Mouse (Mus musculus) CH12.LX (cell line): ENCODE measurements at regions not wholly inside any gene's neighbourhood (a gene's known extent, or its start where the extent isn't known, plus 50 kb on each side); places are given as distances from the start of the nearest gene placed in this dataset.

Experiments used
- DNase-seq: peaks from one replicate; pipeline ENCODE4 v3.0.0-alpha.2; 2013; ENCODE audit errors: extremely low read depth
- H3K27ac ChIP-seq: 2 replicates; pipeline ENCODE4 v1.5.1; 2012; ENCODE audit warnings: low read depth, mild to moderate bottlenecking, control low read depth, moderate library complexity; ENCODE audit not compliant: insufficient read depth
- H3K27me3 ChIP-seq: replicated peaks from 2 replicates; pipeline ENCODE3; 2012; ENCODE audit warnings: inconsistent platforms
- H3K36me3 ChIP-seq, 2 experiments: replicated peaks in 1 of 2; 2 replicates each; pipeline versions ENCODE3 to v1.6.1; 2012; ENCODE audit warnings: inconsistent platforms in 1 of 2, low read length in 1 of 2, mild to moderate bottlenecking in 1 of 2, mixed read lengths in 1 of 2, moderate library complexity in 1 of 2; ENCODE audit not compliant: control insufficient read depth in 1 of 2, insufficient read depth in 1 of 2
- H3K4me1 ChIP-seq, 2 experiments: 2 replicates each; pipeline ENCODE4 v1.6.1; 2012; ENCODE audit warnings: inconsistent platforms in 1 of 2, moderate library complexity in 1 of 2; ENCODE audit not compliant: insufficient read depth in 2 of 2, control insufficient read depth in 1 of 2
- H3K4me2 ChIP-seq: 2 replicates; pipeline ENCODE4 v1.6.1; 2012; ENCODE audit warnings: low read depth, mild to moderate bottlenecking, control low read depth; ENCODE audit not compliant: poor library complexity, insufficient read depth, severe bottlenecking
- H3K4me3 ChIP-seq, 3 experiments: fragments of 150-350 bp in 1 of 3; sonication (generic) in 1 of 3; replicated peaks in 1 of 3; 2 replicates each; pipeline versions ENCODE3 to v1.5.1; 2011 to 2012; ENCODE audit warnings: low read depth in 2 of 3, low read length in 2 of 3, mild to moderate bottlenecking in 2 of 3, moderate library complexity in 2 of 3, control low read depth in 1 of 3, improper control_type of control experiment in 1 of 3, inconsistent platforms in 1 of 3, mixed read lengths in 1 of 3; ENCODE audit not compliant: poor library complexity in 1 of 3
- H3K79me2 ChIP-seq: replicated peaks from 2 replicates; pipeline ENCODE4 v1.6.1; 2012; ENCODE audit warnings: mild to moderate bottlenecking, moderate library complexity; ENCODE audit not compliant: control insufficient read depth, poor library complexity, insufficient read depth, severe bottlenecking; ENCODE audit errors: extremely low read depth
- H3K9ac ChIP-seq: 2 replicates; pipeline ENCODE4 v1.6.1; 2012; ENCODE audit warnings: low read depth, mild to moderate bottlenecking, control low read depth, moderate library complexity; ENCODE audit not compliant: insufficient read depth
- H3K9me3 ChIP-seq: replicated peaks from 2 replicates; pipeline ENCODE3; 2012; ENCODE audit warnings: low read length, inconsistent platforms, mixed read lengths
- BHLHE40 ChIP-seq: IDR thresholded peaks from 2 replicates; pipeline ENCODE4 v1.6.1; 2011; ENCODE audit warnings: mild to moderate bottlenecking, low read depth, low read length, improper control_type of control experiment
- CHD1 ChIP-seq: IDR thresholded peaks from 2 replicates; pipeline ENCODE4 v1.6.1; 2012; ENCODE audit warnings: low read depth, low read length, improper control_type of control experiment, inconsistent platforms
- CTCF ChIP-seq, 2 experiments: IDR thresholded peaks in 1 of 2; conservative IDR thresholded peaks in 1 of 2; 2 replicates each; pipeline ENCODE4 v1.5.1; 2011 to 2012; ENCODE audit warnings: low read depth in 2 of 2, low read length in 2 of 2, improper control_type of control experiment in 1 of 2, inconsistent platforms in 1 of 2, mild to moderate bottlenecking in 1 of 2, moderate library complexity in 1 of 2
- ELF1 ChIP-seq: IDR thresholded peaks from 2 replicates; pipeline ENCODE4 v1.6.1; 2014; ENCODE audit warnings: low read depth, mild to moderate bottlenecking, inconsistent platforms, low read length, improper control_type of control experiment
- EP300 ChIP-seq: IDR thresholded peaks from 2 replicates; pipeline ENCODE4 v1.6.1; 2011; ENCODE audit warnings: low read length, improper control_type of control experiment
- IRF4 ChIP-seq: IDR thresholded peaks from 2 replicates; pipeline ENCODE4 v1.6.1; 2014; ENCODE audit warnings: low read depth, mild to moderate bottlenecking, inconsistent platforms, low read length, improper control_type of control experiment
- KAT2A ChIP-seq: IDR thresholded peaks from 2 replicates; pipeline ENCODE4 v1.6.1; 2012; ENCODE audit warnings: low read length, improper control_type of control experiment, inconsistent platforms; ENCODE audit not compliant: insufficient replicate concordance
- MEF2A ChIP-seq: IDR thresholded peaks from 2 replicates; pipeline ENCODE4 v1.6.1; 2014; ENCODE audit warnings: low read depth, mild to moderate bottlenecking, inconsistent platforms, low read length, improper control_type of control experiment, borderline replicate concordance
- NELFE ChIP-seq: IDR thresholded peaks from 2 replicates; pipeline ENCODE4 v1.6.1; 2011; ENCODE audit warnings: low read depth, low read length, improper control_type of control experiment
- NRF1 ChIP-seq: IDR thresholded peaks from 2 replicates; pipeline ENCODE4 v1.6.1; 2014; ENCODE audit warnings: low read depth, mild to moderate bottlenecking, inconsistent platforms, low read length, improper control_type of control experiment, moderate library complexity
- PAX5 ChIP-seq: IDR thresholded peaks from 2 replicates; pipeline ENCODE4 v1.6.1; 2012; ENCODE audit warnings: low read length, inconsistent platforms, mixed read lengths
- POLR2AphosphoS2 ChIP-seq: IDR thresholded peaks from 2 replicates; pipeline ENCODE4 v1.6.1; 2011; ENCODE audit warnings: low read depth, low read length, improper control_type of control experiment
- RAD21 ChIP-seq: IDR thresholded peaks from 2 replicates; pipeline ENCODE4 v1.6.1; 2011; ENCODE audit warnings: low read depth, mild to moderate bottlenecking, low read length, improper control_type of control experiment, moderate library complexity
- SMC3 ChIP-seq: IDR thresholded peaks from 2 replicates; pipeline ENCODE4 v1.6.1; 2011; ENCODE audit warnings: low read depth, low read length, improper control_type of control experiment
- USF1 ChIP-seq: IDR thresholded peaks from 2 replicates; pipeline ENCODE4 v1.6.1; 2014; ENCODE audit warnings: low read depth, mild to moderate bottlenecking, inconsistent platforms, low read length, improper control_type of control experiment
- ZNF384 ChIP-seq: IDR thresholded peaks from 2 replicates; pipeline ENCODE4 v1.6.1; 2012; ENCODE audit warnings: low read depth, low read length, improper control_type of control experiment, inconsistent platforms
- dilution Hi-C: fragments of 300-500 bp; cut with MboI; formaldehyde crosslinking; loops from 2 replicates; pipeline ENCODE4 v1.14.3; 2020; ENCODE audit warnings: low sequenced_read_pairs; ENCODE audit not compliant: extremely low pct_unique_long_range_greater_than_20kb, extremely low pct_ligation_motif_present
- in situ Hi-C: fragments of 300-500 bp; cut with MboI; formaldehyde crosslinking; loops from 3 replicates; pipeline ENCODE4 v1.14.3; 2019; ENCODE audit warnings: low sequenced_read_pairs, low pct_ligation_motif_present, low pct_unique_long_range_greater_than_20kb, mixed read lengths

- TF ChIP-seq POLR2AphosphoS2: no peak
Observed at GRCm38 (mm10) chr13:99608591-99608990, 92.3 kb upstream of the Map1b start (continued).

- H3K4me3 ChIP-seq: no peak overlapping the region
Observed at GRCm38 (mm10) chr13:99607208-99607607, 90.9 kb upstream of the Map1b start.

GRCm38 (mm10) chr13:99606606-99606990 lies 90.3 kb upstream of the Map1b start:
- Histone ChIP-seq H3K9ac (no peak overlapping the region), H3K9me3 (peaks cover 2% of the 10 kb centered on the region), H3K4me3 (no peak overlapping the region), H3K4me2 (no peak overlapping the region), H3K79me2 (no peaks in the 10 kb centered on the region), H3K36me3 (no peaks in the 10 kb centered on the region), H3K27ac (no peak overlapping the region), H3K27me3 (no peaks in the 10 kb centered on the region), H3K4me1 (no peaks in the 10 kb centered on the region)
- peak; percentile 34 for DNase-seq
- in situ Hi-C loops: loop anchor here (25.0 kb wide), 1 partner anchor 231 kb away; no protein-coding TSS in a partner anchor
- dilution Hi-C loops: no loop called here
- TF ChIP-seq MEF2A (no peak), ZNF384 (no peak), USF1 (no peak), ELF1 (no peak), PAX5 (no peak), NELFE (no peak), SMC3 (peak; percentile 38), CTCF (conservative IDR thresholded peaks at IDR 0.05 in 1 of 2, IDR thresholded peaks at IDR 0.05 in 1 of 2; ENCODE audit: low read depth in 2 of 2, low read length in 2 of 2) (peak; percentile 59 to 64), BHLHE40 (no peak), RAD21 (peak; percentile 36), NRF1 (no peak), IRF4 (no peak)

More at GRCm38 (mm10) chr13:99607208-99607607, 90.9 kb upstream of the Map1b start:
- no peak overlapping the region for H3K4me2 ChIP-seq
- DNase-seq: no peak
- H3K79me2 ChIP-seq: no peaks in the 10 kb centered on the region
- H3K4me1 ChIP-seq: no peaks in the 10 kb centered on the region
- no peaks in the 10 kb centered on the region for H3K36me3 ChIP-seq
- in situ Hi-C loops (loop anchor here (25.0 kb wide), 1 partner anchor 230 kb away; no protein-coding TSS in a partner anchor), dilution Hi-C loops (no loop called here)
- H3K27me3 ChIP-seq: no peaks in the 10 kb centered on the region
- H3K9ac ChIP-seq: no peak overlapping the region
- H3K27ac ChIP-seq: no peak overlapping the region
- peaks cover 2% of the 10 kb centered on the region for H3K9me3 ChIP-seq
- TF ChIP-seq SMC3: no peak
- no peak for TF ChIP-seq NRF1
- no peak for TF ChIP-seq CHD1
- no peak for TF ChIP-seq NELFE
- no peak for TF ChIP-seq KAT2A
- no peak for TF ChIP-seq EP300
- no peak for TF ChIP-seq MEF2A
